Mouse (Mus musculus) intestine, embryonic 16.5 days (tissue): ENCODE data around the gene Cacng7. TPM values are rescaled to one million over a fixed set of nuclear protein-coding genes. Genes with fewer than 3 reads are reported as not detected.

Experiments
- ATAC-seq: fragments of 200-750 bp; cut with Nextera tagmentation; 2 replicates; pipeline ENCODE4 v1.8.0; 2017; ENCODE audit warnings: moderate TSS enrichment, moderate library complexity
- H3K27ac ChIP-seq: fragments of 300-500 bp; sonication (generic); 2 replicates; pipeline ENCODE4 v1.5.1; 2014; ENCODE audit warnings: mild to moderate bottlenecking, low read length
- H3K27me3 ChIP-seq: fragments of 300-500 bp; sonication (generic); replicated peaks from 2 replicates; pipeline ENCODE4 v1.6.1; 2014; ENCODE audit warnings: low read length, control low read depth, mixed read lengths; ENCODE audit not compliant: control insufficient read depth, insufficient read depth
- H3K36me3 ChIP-seq: fragments of 300-500 bp; sonication (generic); 2 replicates; pipeline ENCODE4 v1.6.1; 2014; ENCODE audit warnings: low read length, control low read depth; ENCODE audit not compliant: control insufficient read depth, insufficient read depth
- H3K4me1 ChIP-seq: fragments of 300-500 bp; sonication (generic); 2 replicates; pipeline ENCODE4 v1.6.1; 2014; ENCODE audit warnings: low read length, control low read depth, mixed read lengths; ENCODE audit not compliant: control insufficient read depth, insufficient read depth
- H3K4me2 ChIP-seq: fragments of 300-500 bp; sonication (generic); 2 replicates; pipeline ENCODE4 v1.6.1; 2014; ENCODE audit warnings: low read depth, low read length, control low read depth
- H3K4me3 ChIP-seq: fragments of 300-500 bp; sonication (generic); 2 replicates; pipeline ENCODE4 v1.5.1; 2014; ENCODE audit warnings: mild to moderate bottlenecking, low read length
- H3K9ac ChIP-seq: fragments of 300-500 bp; sonication (generic); 2 replicates; pipeline ENCODE4 v1.6.1; 2014; ENCODE audit warnings: low read depth, low read length
- H3K9me3 ChIP-seq: fragments of 300-500 bp; sonication (generic); 2 replicates; pipeline ENCODE4 v1.6.1; 2016; ENCODE audit warnings: low read length, control low read depth; ENCODE audit not compliant: control insufficient read depth
- WGBS: fragments of 180-500 bp; shearing (Covaris S2); extraction: QIAGEN DNeasy Blood & Tissue Kit; methylation state at CpG from one replicate; pipeline ENCODE4 v1.1.7; 2014; 5-methylcytosine and 5-hydroxymethylcytosine counted together
- polyA plus RNA-seq: library from polyadenylated mRNA; unstranded; fragments of >200 nt; fragmentation: Nextera tagmentation; extraction: Ambion mirVana; gene quantifications from 2 replicates; pipeline ENCODE4 v1.2.1, GENCODE M21; 2015

The Cacng7 gene
- polyA plus RNA-seq, result 0.53 and 1.1 TPM in 2 replicates

DNA sequence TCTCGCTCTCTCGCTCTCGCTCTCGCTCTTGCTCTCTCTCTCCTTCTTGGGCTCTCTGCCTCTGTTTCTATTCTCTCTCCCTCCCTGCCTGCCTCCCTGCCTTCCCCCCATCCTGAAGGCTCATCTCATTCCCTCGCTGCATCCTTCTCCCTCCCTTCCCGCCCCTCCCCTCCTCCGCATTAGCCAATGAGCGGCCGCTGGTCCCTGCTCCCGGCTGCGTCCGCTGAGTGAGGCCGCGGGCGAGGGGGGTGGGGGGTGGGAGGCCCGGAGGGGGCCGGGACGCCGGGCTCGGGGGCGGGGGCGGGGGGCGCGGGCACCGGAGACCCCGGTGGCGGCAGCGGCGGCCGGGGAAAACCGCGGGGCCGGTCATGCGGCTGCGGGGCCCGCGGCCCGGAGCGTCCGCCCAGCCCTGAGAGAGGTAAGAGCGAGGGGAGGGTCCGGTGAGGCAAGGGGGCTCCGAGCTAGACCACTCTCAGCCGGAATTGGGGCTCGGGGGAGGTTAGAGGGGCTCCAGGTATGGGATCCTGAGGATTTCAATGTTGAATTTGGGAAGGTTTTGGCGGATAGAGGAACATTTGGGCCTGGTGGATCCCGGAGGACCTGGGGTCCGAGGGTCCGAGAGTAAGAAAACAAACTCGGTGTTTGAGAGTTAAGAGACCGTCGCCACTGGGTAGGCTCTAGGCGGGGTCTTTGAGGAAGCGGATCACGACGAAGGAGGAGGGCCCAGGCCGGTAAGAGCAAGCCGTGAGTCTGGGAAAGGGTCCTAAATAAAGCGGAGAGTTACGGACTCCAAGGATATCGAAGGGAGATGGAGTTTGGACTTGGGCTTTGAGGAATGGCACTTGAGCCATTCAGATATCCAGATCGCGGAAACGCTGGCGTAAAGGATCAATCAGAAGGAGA, at the start of gene Cacng7:
Gene Cacng7 (plus strand): TSS at position 337 of the 903 bp plus-strand sequence.
- Histone ChIP-seq H3K36me3 (no peaks in the 10 kb centered on the region), H3K9ac (peak within 1 kb of the TSS; percentile 69), H3K27me3 (peaks cover 20% of the 10 kb centered on the region), H3K4me3 (peak within 1 kb of the TSS; percentile 60), H3K9me3 (no peaks in the 10 kb centered on the region), H3K4me2 (peak within 1 kb of the TSS; percentile 62), H3K27ac (peak within 1 kb of the TSS; percentile 80), H3K4me1 (peaks cover 12% of the 10 kb centered on the region)
- WGBS, result 1% methylated on average over 61 of the region's 65 CpGs
- ATAC-seq, result peak; percentile 64

DNA sequence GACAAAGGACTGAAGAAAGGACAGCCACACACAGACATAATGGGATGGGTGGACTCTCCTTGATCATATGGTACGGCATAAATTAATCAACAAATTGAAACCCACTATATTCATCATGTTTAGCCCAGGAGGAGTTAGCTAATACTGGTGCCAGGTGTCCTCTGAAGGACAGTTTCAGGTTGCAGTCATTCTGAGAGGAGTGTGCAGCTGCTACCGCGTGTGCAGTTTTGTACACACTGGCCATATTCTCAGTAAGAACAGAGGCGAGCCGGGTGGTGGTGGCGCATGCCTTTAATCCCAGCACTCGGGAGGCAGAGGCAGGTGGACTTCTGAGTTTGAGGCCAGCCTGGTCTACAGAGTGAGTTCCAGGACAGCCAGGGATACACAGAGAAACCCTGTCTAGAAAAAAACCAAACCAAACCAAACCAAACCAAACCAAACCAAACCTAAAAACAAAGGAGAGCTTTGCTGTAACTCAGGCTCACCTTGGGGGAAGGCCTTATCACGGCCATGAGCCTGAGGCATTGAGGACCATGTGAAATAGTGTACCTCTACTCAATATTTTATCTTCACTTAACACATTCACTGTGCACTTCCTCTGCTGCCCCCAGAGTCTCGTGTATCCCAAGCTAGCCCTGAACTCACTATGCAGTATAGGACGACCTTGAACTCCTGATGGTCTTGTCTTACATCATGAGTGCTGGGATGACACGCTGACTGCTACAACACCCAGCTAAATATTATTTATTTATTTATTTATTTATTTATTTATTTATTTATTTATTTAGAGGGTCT, 49.5 kb upstream of the Cacng7 start:
- no peak overlapping the region for H3K27ac ChIP-seq
- no peak overlapping the region for H3K4me3 ChIP-seq
- H3K27me3 ChIP-seq, result no peaks in the 10 kb centered on the region
- no peak for ATAC-seq
- WGBS, result 86% methylated on average over 11 of the region's 11 CpGs
- peaks cover 10% of the 10 kb centered on the region; the same call in 1 of the 2 replicates for H3K4me1 ChIP-seq
- H3K36me3 ChIP-seq, result no peaks in the 10 kb centered on the region
- H3K9me3 ChIP-seq, result no peaks in the 10 kb centered on the region
- no peak overlapping the region for H3K4me2 ChIP-seq
- no peak overlapping the region for H3K9ac ChIP-seq

DNA sequence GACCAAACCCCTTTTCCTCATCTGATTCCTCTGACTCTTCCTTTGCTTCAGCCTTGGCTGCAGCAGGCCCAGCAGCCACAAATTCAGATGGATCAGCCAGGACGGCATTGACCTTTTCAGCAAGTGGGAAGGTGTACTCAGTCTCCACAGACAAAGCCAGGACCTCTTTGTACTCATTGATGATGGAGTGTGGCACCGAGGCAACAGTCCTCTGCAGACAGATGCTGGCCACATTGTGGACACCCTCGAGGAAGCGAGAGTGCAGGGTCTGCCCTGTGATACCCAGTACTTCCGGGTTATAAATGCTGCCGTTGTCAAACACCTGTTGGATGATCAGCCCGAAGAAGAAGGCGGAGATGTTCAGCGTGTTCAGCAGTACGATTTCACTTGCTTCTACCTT, 48.2 kb upstream of the Cacng7 start:
- H3K36me3 ChIP-seq, result no peaks in the 10 kb centered on the region
- no peak overlapping the region for H3K4me3 ChIP-seq
- no peak for ATAC-seq
- H3K27me3 ChIP-seq, result no peaks in the 10 kb centered on the region
- H3K27ac ChIP-seq, result no peak overlapping the region
- H3K9me3 ChIP-seq, result no peaks in the 10 kb centered on the region
- 84% methylated on average over 10 of the region's 10 CpGs for WGBS
- H3K9ac ChIP-seq, result no peak overlapping the region
- peaks cover 12% of the 10 kb centered on the region for H3K4me1 ChIP-seq
- H3K4me2 ChIP-seq, result no peak overlapping the region

DNA sequence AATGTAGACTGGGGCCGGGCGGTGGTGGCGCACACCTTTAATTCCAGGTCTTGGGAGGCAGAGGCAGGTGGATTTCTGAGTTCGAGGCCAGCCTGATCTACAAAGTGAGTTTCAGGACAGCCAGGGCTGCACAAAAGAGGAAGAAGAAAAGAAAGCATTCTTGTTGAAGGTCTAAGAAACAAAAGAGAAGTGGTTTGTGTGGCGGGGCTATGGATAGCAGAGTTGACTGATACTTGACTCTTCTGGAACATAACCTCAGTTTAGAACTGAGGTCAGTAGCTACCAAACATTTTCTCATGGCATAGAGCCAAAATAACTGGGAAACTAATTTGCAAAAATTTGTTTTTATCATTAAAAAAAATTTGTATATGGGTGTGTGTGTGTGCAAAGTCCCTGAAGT, 46.7 kb upstream of the Cacng7 start:
- Histone ChIP-seq H3K36me3 (no peaks in the 10 kb centered on the region), H3K4me1 (peaks cover 15% of the 10 kb centered on the region), H3K4me3 (no peak overlapping the region), H3K9ac (no peak overlapping the region), H3K27me3 (no peaks in the 10 kb centered on the region), H3K27ac (no peak overlapping the region), H3K4me2 (no peak overlapping the region), H3K9me3 (no peaks in the 10 kb centered on the region)
- no peak for ATAC-seq
- WGBS, result 92% methylated on average over 5 of the region's 5 CpGs

DNA sequence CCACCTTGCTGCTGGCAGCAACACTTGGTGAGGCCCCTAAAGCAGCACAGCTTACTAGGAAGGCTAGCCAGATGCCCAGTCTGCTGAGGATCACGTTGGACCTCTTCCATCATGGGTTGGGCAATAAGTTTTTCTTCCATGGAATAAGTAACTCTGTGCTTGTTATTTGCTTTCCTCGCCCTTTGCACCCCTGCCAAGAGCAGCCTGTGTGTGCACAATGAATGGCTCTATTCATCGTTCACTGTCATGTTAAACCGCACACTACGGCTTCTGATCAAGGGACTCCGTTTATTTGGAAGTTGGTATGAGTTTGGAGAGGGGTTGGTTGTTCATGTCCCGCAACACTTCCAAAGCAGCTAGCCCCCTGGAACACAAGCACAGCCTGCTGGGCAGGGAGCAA, 45.6 kb upstream of the Cacng7 start:
- 0 out of 2 replicates have a peak overlapping the region, but pooled peaks have one; percentile 12 for H3K9ac ChIP-seq
- no peaks in the 10 kb centered on the region for H3K9me3 ChIP-seq
- peak; percentile 24 for ATAC-seq
- H3K4me1 ChIP-seq, result peaks cover 15% of the 10 kb centered on the region
- no peak overlapping the region for H3K4me2 ChIP-seq
- 53% methylated on average over 7 of the region's 7 CpGs for WGBS
- H3K36me3 ChIP-seq, result no peaks in the 10 kb centered on the region
- peak overlapping the region; percentile 17; the same call in 1 of the 2 replicates for H3K27ac ChIP-seq
- H3K27me3 ChIP-seq, result no peaks in the 10 kb centered on the region
- H3K4me3 ChIP-seq, result no peak overlapping the region

DNA sequence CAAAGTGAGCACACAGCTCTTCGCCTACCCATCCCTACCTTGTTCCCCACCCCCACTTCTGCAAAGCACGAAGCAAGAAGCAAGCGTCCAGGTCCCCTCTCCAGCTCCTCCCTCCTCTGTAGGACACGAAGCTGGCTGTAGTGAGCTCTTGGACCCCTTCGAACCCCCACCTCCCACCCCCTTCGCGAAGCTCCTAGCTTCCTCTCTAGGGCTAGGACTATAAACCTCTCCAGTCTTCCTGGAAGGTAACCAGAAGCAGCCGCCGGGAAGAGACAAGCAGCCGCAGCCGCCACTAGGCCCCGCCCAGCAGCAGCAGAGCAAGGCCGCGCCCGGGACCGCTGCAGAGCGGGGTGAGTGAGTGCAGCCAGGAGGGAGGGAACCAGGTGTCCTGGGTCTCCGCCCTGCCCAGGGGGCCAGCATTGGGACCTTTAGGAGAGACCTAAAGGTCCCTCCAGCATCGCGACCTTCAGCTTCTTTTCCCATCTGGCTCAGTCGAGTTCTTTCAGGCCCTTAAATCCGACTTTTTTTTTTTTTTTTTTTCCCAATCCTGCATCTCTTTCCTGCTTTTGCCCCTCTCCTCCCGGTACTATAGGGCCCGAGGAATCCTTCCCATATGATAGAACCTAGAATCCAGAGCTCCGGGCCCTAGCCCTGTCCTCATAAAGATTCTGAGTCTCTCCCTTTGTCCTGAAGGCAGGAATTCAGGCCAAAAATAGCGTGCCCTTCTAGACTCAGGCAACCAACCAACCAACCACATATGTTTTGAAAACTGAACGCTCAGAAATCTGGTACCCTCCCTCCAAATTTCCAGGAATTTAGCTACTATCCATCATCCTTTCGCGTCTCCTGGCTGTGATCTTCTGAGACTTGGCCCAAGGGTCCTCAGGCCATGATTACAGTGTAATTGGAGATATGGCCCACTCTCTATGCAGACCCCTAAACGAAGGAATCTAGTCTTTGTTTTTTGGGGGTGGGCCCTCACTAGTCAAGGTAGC, 43.5 kb upstream of the Cacng7 start, which contains the start of the genes Myadm and Prkcg:
Gene Myadm (plus strand): TSS at position 105 of the 995 bp plus-strand sequence.
Gene Prkcg (plus strand): TSS at position 204 of the 995 bp plus-strand sequence.
- peak; percentile 52 for ATAC-seq
- peak within 1 kb of the TSS; percentile 76 for H3K9ac ChIP-seq
- 0 out of 2 replicates have a peak, but pooled peaks cover 4% of the 10 kb centered on the region for H3K36me3 ChIP-seq
- H3K4me2 ChIP-seq, result peak within 1 kb of the TSS; percentile 69
- WGBS, result 2% methylated on average over 30 of the region's 30 CpGs
- H3K4me3 ChIP-seq, result peak within 1 kb of the TSS; percentile 54
- H3K9me3 ChIP-seq, result no peaks in the 10 kb centered on the region
- no peaks in the 10 kb centered on the region for H3K27me3 ChIP-seq
- H3K4me1 ChIP-seq, result peaks cover 23% of the 10 kb centered on the region
- H3K27ac ChIP-seq, result peak within 1 kb of the TSS; percentile 94

DNA sequence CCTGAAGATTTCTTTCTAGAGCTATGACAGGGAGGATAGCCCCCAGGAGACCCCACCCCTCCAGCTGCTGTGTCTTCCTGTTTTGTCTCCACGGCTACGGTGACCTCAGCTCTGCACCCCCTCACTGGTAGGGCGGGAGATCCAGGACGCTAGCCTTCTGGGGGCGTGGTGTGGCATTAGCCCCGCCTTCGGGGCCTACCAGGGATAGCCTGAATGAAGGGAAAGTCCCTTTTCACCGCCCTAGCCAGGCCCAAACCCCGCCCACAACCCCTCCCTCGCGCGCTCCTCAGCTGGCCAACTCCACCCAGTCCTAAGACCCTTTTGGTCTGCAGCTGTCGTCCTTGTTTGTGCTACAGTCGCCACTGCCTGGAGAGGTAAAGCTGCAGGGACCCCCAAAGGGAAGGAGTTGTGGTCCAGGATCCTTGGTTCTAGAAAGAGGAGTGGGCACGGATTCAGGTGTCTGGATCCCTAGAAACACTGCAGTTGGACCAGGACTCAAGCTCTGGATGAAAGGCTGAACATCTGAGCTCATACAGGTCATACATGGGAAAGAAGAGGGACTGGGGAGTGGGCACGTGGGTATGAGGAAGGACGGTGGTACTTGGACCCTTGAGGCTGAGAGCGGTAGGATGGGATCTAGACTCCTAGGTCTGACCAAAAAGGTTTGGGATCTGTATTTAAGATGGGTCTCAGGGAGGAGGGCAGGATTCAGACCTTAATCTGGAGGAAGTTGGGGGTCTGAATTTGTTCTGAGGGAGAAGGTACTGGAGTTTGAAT, 42.3 kb upstream of the Cacng7 start:
- Histone ChIP-seq H3K27ac (peak overlapping the region; percentile 94), H3K4me3 (peak overlapping the region; percentile 54), H3K4me1 (peaks cover 31% of the 10 kb centered on the region), H3K4me2 (peak overlapping the region; percentile 69), H3K9me3 (no peaks in the 10 kb centered on the region), H3K9ac (peak overlapping the region; percentile 76), H3K36me3 (0 out of 2 replicates have a peak, but pooled peaks cover 4% of the 10 kb centered on the region), H3K27me3 (no peaks in the 10 kb centered on the region)
- peak; percentile 78 for ATAC-seq
- WGBS, result under 1% methylated on average over 18 of the region's 18 CpGs

DNA sequence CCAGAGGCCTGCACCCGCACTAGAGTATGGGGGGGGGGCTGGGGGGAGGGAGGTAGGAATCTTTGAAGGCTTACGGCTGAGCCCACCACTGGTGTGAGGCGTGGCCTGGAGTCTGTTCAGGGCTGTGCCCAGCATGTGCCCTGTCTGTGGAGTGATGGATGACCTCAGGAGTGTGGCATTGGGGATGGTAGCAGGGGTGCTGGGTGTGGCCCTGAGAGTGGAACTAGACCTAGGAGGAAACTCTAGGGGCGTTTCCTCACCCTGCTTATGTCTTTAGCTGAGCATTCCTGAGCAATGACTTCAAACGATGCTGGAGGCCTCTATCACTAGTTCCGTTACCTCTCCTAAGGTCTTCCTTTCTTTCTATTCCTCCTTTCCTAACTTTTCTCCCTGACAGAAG, 41.6 kb upstream of the Cacng7 start:
- H3K36me3 ChIP-seq, result 0 out of 2 replicates have a peak, but pooled peaks cover 4% of the 10 kb centered on the region
- H3K4me1 ChIP-seq, result peaks cover 34% of the 10 kb centered on the region
- peak overlapping the region; percentile 69 for H3K4me2 ChIP-seq
- 15% methylated on average over 6 of the region's 6 CpGs for WGBS
- peak overlapping the region; percentile 81 for H3K27ac ChIP-seq
- no peaks in the 10 kb centered on the region for H3K27me3 ChIP-seq
- H3K4me3 ChIP-seq, result peak overlapping the region; percentile 54
- ATAC-seq, result no peak
- peak overlapping the region; percentile 67 for H3K9ac ChIP-seq
- H3K9me3 ChIP-seq, result no peaks in the 10 kb centered on the region
